Mouse (Mus musculus) cortical plate, adult 2 months (tissue): Measurements from ENCODE around the gene Zfp629. TPM values are rescaled to one million over a fixed set of nuclear protein-coding genes. Genes with fewer than 3 reads are reported as not detected.
"Not testable (repeated sequence)": the region's sequence is repeated elsewhere in the genome, so short reads cannot be mapped to it uniquely, and the experiment has no call there.

ENCODE experiments used
- H3K27ac ChIP-seq: fragments of 200-500 bp; 2 replicates; pipeline ENCODE4 v1.5.1; 2012; ENCODE audit warnings: low read length, control low read depth, inconsistent platforms; ENCODE audit not compliant: insufficient read depth
- H3K4me1 ChIP-seq: fragments of 200-500 bp; 2 replicates; pipeline ENCODE4 v1.6.1; 2011; ENCODE audit warnings: low read length; ENCODE audit not compliant: control insufficient read depth, insufficient read depth
- H3K4me3 ChIP-seq: fragments of 200-500 bp; 2 replicates; pipeline ENCODE4 v1.5.1; 2011; ENCODE audit warnings: mild to moderate bottlenecking, low read length, control low read depth; ENCODE audit not compliant: insufficient read depth
- CTCF ChIP-seq: fragments of 200-500 bp; IDR thresholded peaks from 2 replicates; pipeline ENCODE4 v1.5.1; 2011; ENCODE audit warnings: mild to moderate bottlenecking, control low read depth, low read length; ENCODE audit not compliant: insufficient read depth; ENCODE audit errors: extremely low read depth
- POLR2A ChIP-seq: fragments of 200-500 bp; IDR thresholded peaks from 2 replicates; pipeline ENCODE4 v1.6.1; 2011; ENCODE audit warnings: mild to moderate bottlenecking, low read length, control low read depth; ENCODE audit not compliant: insufficient read depth; ENCODE audit errors: extremely low read depth
- polyA plus RNA-seq: library from polyadenylated mRNA; depleted of rRNA; stranded (reverse); fragments of >200 nt; gene quantifications from 2 replicates; pipeline ENCODE4 v1.2.3, GENCODE M21; 2012; rRNA removed

Zfp629 gene
- 16.9 and 19.5 TPM in 2 replicates for polyA plus RNA-seq

DNA sequence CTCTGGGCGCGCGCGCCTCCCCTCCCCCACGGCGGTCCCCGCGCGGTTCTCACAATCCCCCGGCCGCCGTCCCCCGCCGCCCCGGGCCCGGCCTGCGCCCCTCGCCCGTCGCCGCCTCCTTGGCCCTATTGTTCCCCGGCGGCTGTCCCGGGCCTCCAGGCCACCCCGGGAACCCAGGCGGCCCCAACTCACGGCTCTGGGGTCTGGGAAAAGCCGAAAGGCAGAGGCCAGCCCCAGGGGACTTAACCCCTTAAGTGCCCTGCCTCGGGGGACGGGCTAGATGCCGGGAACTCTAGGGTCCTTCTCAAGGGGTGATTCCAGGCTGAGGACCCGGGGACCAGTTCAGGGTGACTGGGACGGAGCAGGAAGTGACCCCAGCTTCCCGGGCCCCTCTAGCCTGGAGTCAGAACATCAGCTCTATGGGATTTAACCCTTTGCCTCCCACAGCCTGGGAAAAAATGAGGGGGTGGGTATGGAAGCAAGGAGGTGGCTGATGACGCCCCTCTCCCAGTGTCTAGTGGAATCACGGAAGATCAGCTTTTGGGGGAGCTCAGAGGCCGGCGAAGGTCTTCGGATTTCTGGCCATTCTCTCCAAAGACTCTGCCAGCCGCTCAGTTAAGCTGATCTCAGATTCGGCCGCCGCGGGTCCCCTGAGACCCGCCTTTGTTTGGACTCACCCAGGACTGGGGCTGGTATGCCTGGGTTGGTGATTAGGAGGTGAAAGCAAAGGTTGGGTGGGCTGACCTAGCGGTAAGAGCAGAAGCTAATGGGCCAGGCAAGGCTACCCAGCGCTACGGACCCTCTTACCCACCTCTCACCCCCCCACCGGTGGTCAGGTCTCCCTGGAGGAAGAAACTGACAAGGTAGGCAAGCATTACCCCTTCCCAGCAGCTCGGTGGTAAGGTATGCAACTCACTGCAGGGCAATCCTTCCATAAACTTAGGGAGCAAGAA lies at the start of gene Zfp629:
Zfp629 (minus strand) TSS at position 907 of the 953 bp plus-strand sequence.
- 0 out of 2 replicates have a peak, but pooled peaks have one; percentile 17 for TF ChIP-seq POLR2A
- TF ChIP-seq CTCF, result no peak
- H3K4me3 ChIP-seq, result peak within 1 kb of the TSS; percentile 64
- no peak within 1 kb of the TSS; the same call in 1 of the 2 replicates for H3K27ac ChIP-seq
- H3K4me1 ChIP-seq, result peaks cover 1% of the 10 kb centered on the region; the same call in 1 of the 2 replicates

DNA sequence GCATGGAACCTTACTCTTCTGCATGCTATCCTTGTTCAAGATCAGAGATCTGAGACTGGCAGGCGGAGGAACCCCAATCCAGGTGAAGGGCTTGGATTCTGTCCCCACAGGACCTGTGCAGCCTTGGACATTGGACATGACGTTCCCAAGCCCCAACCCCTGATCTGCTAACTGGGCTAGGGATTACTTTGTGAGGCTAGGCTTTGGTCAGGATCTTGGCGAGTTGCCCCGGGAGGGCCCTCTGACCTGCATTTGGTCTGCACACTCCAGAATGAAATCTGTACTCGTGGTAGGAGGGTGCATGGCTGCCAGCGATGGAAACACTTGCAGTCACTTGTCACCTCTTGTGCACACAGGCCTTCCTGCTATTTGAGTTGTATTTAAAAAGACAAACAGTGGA lies 47.3 kb upstream of the Zfp629 start:
- TF ChIP-seq CTCF (no peak), POLR2A (no peak)
- no peaks in the 10 kb centered on the region for H3K4me1 ChIP-seq
- H3K4me3 ChIP-seq, result no peak overlapping the region

DNA sequence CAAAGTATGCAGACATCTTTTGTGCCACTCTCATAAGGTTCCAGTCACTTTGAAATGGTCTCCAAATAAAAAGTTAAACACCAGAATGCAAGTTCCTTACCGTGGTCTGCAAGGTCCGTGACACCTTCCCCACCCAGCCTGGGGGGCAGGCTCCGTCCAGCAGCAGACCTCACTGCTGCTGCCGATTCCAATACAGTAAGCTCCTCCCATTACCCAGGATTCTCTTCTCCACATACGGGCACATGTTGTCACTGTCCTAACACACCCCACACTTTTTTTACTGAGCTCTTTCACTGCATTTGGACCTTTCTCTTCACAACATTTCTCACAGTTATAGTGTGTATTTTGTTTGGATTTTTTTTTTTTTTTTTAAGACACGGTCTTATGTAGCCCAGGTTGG lies 46.2 kb upstream of the Zfp629 start:
- Histone ChIP-seq H3K27ac (no peak overlapping the region), H3K4me3 (no peak overlapping the region), H3K4me1 (no peaks in the 10 kb centered on the region)
- no peak for TF ChIP-seq CTCF
- no peak for TF ChIP-seq POLR2A

More for the DNA sequence above, 47.3 kb upstream of the Zfp629 start:
- no peak overlapping the region for H3K27ac ChIP-seq

DNA sequence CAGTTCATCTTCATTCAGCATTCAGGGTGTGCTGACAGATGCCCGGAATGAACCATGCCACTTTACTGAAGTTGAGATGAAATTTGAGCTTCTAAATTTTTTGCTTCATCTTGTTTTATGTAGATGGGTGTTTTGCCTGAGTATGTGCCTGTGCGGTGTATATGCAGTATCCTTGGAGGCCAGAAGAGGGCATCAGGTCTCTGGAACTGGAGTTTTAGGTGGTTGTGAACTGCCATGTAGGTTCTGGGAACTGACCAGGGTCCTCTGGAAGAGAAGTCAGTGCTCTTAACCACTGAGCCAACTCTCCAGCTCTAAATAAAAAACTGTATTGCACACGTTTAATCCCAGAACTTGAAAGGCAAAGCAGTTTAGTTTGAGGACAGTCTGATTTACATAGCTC lies 45.3 kb upstream of the Zfp629 start:
- no peak overlapping the region for H3K27ac ChIP-seq
- no peaks in the 10 kb centered on the region for H3K4me1 ChIP-seq
- TF ChIP-seq CTCF, result no peak
- no peak for TF ChIP-seq POLR2A
- H3K4me3 ChIP-seq, result no peak overlapping the region

DNA sequence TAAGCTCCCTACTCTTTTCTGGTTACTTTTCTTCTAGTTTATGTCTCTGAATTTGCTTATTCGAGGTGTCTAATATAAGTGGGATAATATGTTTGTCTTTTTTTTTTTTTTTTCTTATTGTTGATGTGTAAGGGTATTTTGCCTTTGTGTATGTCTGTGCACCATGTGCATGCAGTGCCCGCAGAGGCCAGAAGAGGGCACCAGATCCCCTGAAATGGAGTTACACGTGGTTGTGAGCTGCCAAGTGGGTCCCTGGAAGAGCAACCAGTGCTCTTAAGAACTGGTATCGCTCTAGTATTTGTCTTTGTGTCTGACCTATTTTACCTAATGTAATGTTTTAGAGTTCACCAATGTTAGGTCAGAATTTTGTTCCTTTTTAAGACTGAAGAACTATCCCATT lies 41.3 kb upstream of the Zfp629 start:
- H3K4me1 ChIP-seq, result no peaks in the 10 kb centered on the region
- H3K4me3 ChIP-seq, result no peak overlapping the region
- H3K27ac ChIP-seq, result no peak overlapping the region
- peak; percentile 58 for TF ChIP-seq CTCF
- no peak for TF ChIP-seq POLR2A

DNA sequence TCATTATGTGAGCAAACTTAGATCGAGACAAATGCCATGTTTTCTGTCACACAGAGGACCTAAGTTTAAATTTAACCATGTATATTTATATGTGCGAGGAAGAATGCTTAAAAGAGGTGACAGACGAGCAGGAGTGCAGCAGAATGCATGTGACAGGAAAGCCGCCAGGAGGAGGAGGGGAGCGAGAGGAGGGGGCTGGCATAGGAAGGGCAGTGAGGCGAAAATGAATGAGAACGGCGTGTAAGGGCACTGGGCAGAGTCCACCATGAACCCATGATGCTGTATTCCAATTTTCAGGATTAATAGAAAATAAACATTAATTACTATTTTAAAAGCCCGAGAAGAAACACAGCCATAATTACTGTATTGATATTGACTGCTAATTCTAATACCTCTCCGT lies 38.7 kb upstream of the Zfp629 start:
- TF ChIP-seq POLR2A, result no peak
- no peak for TF ChIP-seq CTCF

DNA sequence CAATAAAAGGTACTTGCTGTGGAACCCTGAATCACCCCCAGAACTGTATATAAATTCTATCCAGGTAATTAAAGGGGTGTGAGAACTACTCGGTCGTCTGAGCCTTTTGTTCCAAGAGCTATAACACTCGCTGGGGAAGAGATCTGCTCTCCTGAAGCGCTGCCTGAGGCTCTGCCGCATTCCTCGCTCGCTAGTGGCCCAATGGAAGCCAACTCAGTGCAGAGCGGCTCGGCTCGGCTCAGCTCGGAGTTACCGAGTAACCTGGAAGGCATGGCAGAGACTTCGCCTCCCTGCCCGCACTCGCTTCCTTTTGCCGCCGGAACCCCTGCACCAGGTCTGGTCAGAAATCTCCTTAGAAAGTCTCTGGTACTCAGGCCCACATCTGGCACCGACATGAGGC lies 36.5 kb upstream of the Zfp629 start:
- Histone ChIP-seq H3K27ac (no peak overlapping the region), H3K4me1 (no peaks in the 10 kb centered on the region), H3K4me3 (no peak overlapping the region)
- TF ChIP-seq POLR2A (no peak), CTCF (no peak)

More for the DNA sequence above, 38.7 kb upstream of the Zfp629 start:
- H3K4me3 ChIP-seq, result no peak overlapping the region
- no peak overlapping the region for H3K27ac ChIP-seq
- H3K4me1 ChIP-seq, result no peaks in the 10 kb centered on the region

DNA sequence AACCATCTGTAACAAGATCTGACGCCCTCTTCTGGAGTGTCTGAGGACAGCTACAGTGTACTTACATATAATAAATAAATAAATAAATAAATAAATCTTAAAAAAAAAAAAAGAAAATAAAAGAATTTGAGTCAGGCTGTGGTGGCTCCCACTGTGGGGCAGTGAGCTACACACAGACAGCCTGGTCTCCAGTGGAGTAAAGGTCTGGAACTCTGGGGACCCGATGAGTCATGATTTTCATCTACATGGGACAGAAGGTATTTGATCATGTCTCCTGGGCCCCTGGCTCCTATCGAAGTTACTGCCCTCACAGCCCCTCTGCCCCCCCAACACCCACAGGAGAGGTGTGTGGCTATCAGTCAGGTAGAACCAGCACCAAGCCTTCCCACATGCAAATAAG lies 36.0 kb upstream of the Zfp629 start:
- no peak for TF ChIP-seq POLR2A
- no peak for TF ChIP-seq CTCF
- Histone ChIP-seq H3K4me3 (no peak overlapping the region), H3K27ac (no peak overlapping the region), H3K4me1 (no peaks in the 10 kb centered on the region)

DNA sequence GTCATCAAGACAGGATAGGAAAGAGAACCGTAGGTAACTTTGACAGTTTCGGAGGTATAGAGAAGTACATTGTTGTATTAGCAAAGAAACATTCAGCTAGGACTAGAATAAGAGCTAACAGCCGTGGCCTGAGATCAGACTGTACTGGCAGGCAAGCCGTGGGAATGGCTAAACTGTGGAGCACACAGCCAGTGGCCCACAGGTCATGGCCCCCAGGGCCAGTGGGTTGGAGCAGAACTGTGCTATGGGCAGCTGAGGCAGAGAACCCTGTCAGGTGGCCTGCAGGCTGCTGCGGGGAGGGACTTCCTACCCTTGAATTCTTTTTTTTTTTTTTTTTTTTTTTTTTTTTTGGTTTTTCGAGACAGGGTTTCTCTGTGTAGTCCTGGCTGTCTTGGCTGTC lies 33.6 kb upstream of the Zfp629 start:
- no peak overlapping the region for H3K27ac ChIP-seq
- TF ChIP-seq CTCF, result no peak
- TF ChIP-seq POLR2A, result no peak
- no peaks in the 10 kb centered on the region for H3K4me1 ChIP-seq
- H3K4me3 ChIP-seq, result no peak overlapping the region

DNA sequence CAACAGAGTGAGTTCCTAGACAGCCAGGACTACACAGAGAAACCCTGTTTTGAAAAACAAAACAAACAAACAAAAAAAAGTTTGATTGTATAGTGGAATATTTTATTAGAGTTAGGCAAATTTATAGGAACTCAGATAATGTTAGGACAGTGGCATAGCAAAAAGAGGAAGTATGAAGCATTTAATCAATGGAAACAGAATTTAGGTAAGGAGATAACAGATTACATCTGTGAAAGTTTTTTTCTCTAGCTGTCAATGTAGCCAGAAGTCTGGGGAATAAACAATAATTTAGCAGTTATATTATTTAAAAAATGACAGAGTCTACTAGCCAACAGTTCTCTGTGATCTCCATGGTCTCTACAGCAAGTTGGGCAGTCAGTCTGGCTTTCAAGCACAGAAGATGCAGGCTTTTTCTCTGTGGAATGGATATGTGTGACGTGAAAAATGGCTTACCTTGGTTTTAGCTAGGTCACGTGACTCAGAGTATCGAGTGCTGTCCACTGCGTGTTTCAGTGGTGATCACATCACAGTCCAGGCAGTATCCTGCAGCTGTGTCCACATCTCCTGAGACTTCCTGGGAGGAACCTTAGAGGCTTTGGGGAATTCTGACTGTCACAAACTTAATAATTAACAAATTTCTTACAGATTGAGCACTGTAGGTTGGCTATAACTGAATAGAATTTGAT lies 33.1 kb upstream of the Zfp629 start:
- H3K4me3 ChIP-seq, result no peak overlapping the region
- no peak overlapping the region for H3K27ac ChIP-seq
- H3K4me1 ChIP-seq, result no peaks in the 10 kb centered on the region
- TF ChIP-seq CTCF (no peak), POLR2A (no peak)

DNA sequence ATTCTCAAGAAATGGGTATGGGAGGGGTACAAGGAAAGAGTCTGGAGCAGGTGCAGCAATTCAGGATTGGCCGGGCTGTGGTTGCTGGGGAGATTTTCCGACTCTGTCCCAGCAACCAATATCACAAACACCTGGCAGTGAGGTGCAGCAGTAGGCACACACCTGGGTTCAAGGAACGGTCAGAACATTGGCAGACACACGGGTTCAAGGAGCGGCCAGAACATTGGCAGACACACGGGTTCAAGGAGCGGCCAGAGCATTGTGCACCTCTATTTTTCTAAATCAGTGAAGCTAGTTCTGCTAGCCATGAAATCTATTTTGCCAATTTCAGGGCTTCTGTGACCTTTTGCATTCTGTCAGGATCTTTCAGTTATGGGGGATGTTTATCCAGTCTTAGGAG lies 32.0 kb upstream of the Zfp629 start:
- not testable (repeated sequence) for H3K4me3 ChIP-seq

More for the DNA sequence above, 32.0 kb upstream of the Zfp629 start:
- not testable (repeated sequence) for H3K27ac ChIP-seq, H3K4me1 ChIP-seq
